Mouse (Mus musculus) liver, adult 10 weeks (tissue): ENCODE measurements around the gene Itsn1. TPM values are rescaled to one million over a fixed set of nuclear protein-coding genes. Genes with fewer than 3 reads are reported as not detected.

Experiments
- polyA plus RNA-seq: library from polyadenylated mRNA; stranded (reverse); fragments of 350-450 nt; fragmentation: Illumina TruSeq; extraction: RNeasy Lipid Tissue Mini Kit (QIAGEN cat#74804); gene quantifications from one replicate; pipeline ENCODE4 v1.2.3, GENCODE M21; 2014; ENCODE audit warnings: low read depth, low replicate concordance

The Itsn1 gene
- 9.7 TPM for polyA plus RNA-seq

DNA sequence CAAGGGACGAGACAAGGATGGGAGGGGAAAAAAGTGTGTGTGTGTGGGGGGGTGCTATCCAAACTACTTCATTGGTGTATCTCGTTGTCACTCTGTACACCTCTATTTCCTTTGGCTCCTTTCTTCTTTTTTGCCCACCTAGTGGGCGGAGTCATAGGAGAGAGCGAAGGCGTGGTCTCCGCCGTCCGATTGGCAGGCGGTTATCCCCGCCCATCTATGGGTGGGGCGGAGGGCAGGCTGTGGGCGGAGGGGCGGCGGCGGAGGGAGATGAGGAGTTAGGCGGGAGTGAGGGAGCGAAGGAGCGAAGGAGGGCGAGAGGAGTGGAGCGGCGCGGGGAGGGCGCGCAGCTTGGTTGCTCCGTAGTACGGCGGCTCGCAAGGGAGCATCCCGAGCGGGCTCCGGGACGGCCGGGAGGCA is at the start of gene Itsn1:
Gene Itsn1 (plus strand): TSS at position 216 of the 417 bp plus-strand sequence.

DNA sequence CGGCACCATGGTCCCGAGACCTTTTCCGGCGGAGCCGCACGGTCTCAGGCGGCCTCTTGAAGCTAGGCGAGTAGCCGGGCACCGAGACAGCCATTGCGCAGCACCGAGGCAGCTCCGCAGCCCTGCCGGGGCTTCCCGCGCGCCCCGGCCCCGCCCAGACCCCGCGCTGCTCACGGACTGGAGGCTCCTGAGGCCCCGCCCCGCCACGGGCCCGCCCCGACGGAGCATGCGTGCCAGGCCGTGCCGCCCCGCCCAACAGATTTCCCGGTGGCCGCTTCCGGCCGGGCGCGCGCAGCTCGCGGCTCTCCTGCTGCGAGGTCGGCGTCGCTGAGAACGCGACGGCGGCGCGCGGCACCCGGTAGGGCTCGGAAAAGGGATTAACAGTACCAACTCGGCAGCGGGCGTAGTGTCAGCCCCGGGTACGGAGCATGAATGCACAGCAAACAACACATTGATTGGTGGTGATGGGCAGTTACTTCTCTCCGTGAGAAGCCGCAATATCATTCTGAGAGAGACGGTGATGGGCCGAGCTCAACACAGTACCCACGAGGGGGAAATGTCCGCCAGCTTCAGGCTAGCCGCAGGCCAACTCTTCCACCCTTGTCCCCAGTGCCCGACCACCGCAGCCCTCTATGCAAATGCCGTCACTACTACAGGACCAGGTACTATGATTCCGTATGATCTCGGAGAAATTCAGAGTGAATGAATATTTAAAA is 40.3 kb upstream of the Itsn1 start, which contains the start of gene Donson:
Gene Donson (minus strand): TSS at position 152 of the 716 bp plus-strand sequence.

DNA sequence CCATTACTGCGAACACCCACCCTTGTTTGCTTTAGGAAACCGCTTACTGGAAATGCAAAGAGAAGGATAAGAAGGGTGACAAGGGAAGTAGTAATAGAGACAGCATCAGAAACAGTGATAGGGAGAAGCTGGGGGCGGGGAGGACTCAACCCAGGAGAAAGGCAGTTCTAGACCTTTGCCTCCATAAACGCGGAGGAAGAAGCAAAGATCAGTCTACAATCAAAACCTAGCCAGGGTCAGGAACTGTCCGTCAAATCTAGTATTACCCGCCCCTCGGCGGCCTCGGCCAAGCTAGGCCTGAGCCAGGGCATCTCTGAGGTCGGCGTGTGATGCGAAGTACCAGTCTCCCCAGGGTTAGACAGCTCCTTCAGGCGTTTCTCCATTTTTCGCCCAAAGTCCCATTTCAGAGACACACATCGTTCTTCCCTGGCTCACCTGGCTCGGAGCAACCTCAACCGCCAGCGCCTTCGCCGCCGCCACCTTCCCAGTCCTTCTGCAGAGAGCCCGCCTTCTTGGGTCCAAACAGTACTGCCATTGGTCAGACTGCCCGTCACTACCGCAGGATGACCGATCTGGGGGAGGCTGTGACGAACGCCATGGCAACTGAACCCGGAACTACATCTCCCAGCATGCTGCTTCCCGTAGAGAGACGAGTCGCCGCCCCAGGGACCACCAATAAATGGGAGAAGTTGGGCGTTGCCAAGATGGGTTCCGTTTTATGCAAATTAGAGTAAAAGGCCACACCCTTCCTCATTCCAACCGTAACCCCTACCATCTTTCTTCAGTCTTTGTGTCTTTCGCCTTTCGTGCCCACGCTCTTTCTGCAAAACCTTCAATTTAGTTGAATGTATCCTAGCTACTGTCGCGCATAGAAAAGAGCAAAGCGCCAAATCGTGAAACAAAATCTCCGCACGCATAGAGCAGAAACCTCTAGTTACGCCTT is 687 bp upstream of the Itsn1 start, which contains the start of gene Cryzl1:
Gene Cryzl1 (minus strand): TSS at position 853 of the 943 bp plus-strand sequence.

Other genes starting within 250 kb of the Itsn1 start
- gene Ifnar1, start 244.0 kb upstream of the Itsn1 start, polyA plus RNA-seq, result 39.1 TPM
- 7.8 TPM for gene Ifngr2, start 182.2 kb upstream of the Itsn1 start, polyA plus RNA-seq
- gene Tmem50b, start 131.5 kb upstream of the Itsn1 start, polyA plus RNA-seq, result 5.9 TPM
- gene Dnajc28, start 110.3 kb upstream of the Itsn1 start, polyA plus RNA-seq, result 13.2 TPM
- gene Gart, start 82.3 kb upstream of the Itsn1 start, polyA plus RNA-seq, result 7.3 TPM
- 189 TPM for gene Son, start 81.8 kb upstream of the Itsn1 start, polyA plus RNA-seq
- gene Donson, start 40.5 kb upstream of the Itsn1 start, polyA plus RNA-seq, result 3.4 TPM
- 31.1 TPM for gene Cryzl1, start 306 bp upstream of the Itsn1 start, polyA plus RNA-seq